Mouse (Mus musculus) ES-Bruce4 (cell line): ENCODE data around the gene Sf3b4.

Source experiments
- CTCF ChIP-seq: IDR thresholded peaks from one replicate; pipeline ENCODE4 v1.8.1; 2011; ENCODE audit warnings: low read depth, low read length
- EP300 ChIP-seq: IDR thresholded peaks from 2 replicates; pipeline ENCODE4 v1.6.1; 2011; ENCODE audit warnings: low read depth, low read length; ENCODE audit not compliant: insufficient read depth
- POLR2A ChIP-seq: IDR thresholded peaks from one replicate; pipeline ENCODE4 v1.8.1; 2011; ENCODE audit warnings: low read length; ENCODE audit not compliant: insufficient read depth

GRCm38 (mm10) chr3:96173185-96173584 is 1.1 kb downstream of the Sf3b4 start:
- TF ChIP-seq CTCF (no peak), POLR2A (no peak), EP300 (no peak)
